Mouse (Mus musculus) 416B (cell line): ENCODE data around the gene Olfr522.

ENCODE experiments used
- DNase-seq: peaks from one replicate; pipeline ENCODE4 v3.0.0; 2011; ENCODE audit warnings: low read depth

Gene Olfr522

GRCm38 (mm10) chr7:140164664-140165063, at the start of gene Olfr522:
Olfr522 (minus strand) TSS chr7:140164764.
- DNase-seq = no peak

- no peak for DNase-seq
Measured at GRCm38 (mm10) chr7:140213841-140214240, 49.3 kb upstream of the Olfr522 start.

- peak; percentile 2 for DNase-seq
Measured at GRCm38 (mm10) chr7:140208677-140209076, 44.1 kb upstream of the Olfr522 start.

GRCm38 (mm10) chr7:140208153-140208552, 43.6 kb upstream of the Olfr522 start:
- peak; percentile 16 for DNase-seq

- DNase-seq = peak; percentile 20
Measured at GRCm38 (mm10) chr7:140206904-140207303, 42.3 kb upstream of the Olfr522 start.

GRCm38 (mm10) chr7:140205864-140206263, 41.3 kb upstream of the Olfr522 start, which contains the start of gene Olfr524:
Olfr524 (minus strand) TSS chr7:140205964.
- no peak for DNase-seq

- DNase-seq = no peak
Measured at GRCm38 (mm10) chr7:140201090-140201489, 36.5 kb upstream of the Olfr522 start.

GRCm38 (mm10) chr7:140196002-140196401, 31.4 kb upstream of the Olfr522 start:
- DNase-seq = no peak

GRCm38 (mm10) chr7:140194031-140194430, 29.5 kb upstream of the Olfr522 start:
- no peak for DNase-seq

- DNase-seq = no peak
Measured at GRCm38 (mm10) chr7:140192851-140193250, 28.3 kb upstream of the Olfr522 start.

- no peak for DNase-seq
Measured at GRCm38 (mm10) chr7:140192445-140192844, 27.9 kb upstream of the Olfr522 start.

- no peak for DNase-seq
Measured at GRCm38 (mm10) chr7:140190435-140190834, 25.9 kb upstream of the Olfr522 start.

- DNase-seq = peak; percentile 65
Measured at GRCm38 (mm10) chr7:140188391-140189328, 24.1 kb upstream of the Olfr522 start.

GRCm38 (mm10) chr7:140187721-140188390, 23.3 kb upstream of the Olfr522 start:
- no peak for DNase-seq

GRCm38 (mm10) chr7:140186646-140187620, 22.4 kb upstream of the Olfr522 start:
- peak; percentile 33 for DNase-seq

- DNase-seq = no peak
Measured at GRCm38 (mm10) chr7:140184206-140184605, 19.6 kb upstream of the Olfr522 start.

GRCm38 (mm10) chr7:140180692-140181091, 16.1 kb upstream of the Olfr522 start:
- no peak for DNase-seq

GRCm38 (mm10) chr7:140179176-140179575, 14.6 kb upstream of the Olfr522 start:
- DNase-seq = no peak

GRCm38 (mm10) chr7:140172936-140173335, 8.4 kb upstream of the Olfr522 start, which contains the start of gene Olfr523:
Olfr523 (plus strand) TSS chr7:140173217.
- no peak for DNase-seq

GRCm38 (mm10) chr7:140170863-140171262, 6.3 kb upstream of the Olfr522 start:
- DNase-seq = no peak

GRCm38 (mm10) chr7:140169386-140169785, 4.8 kb upstream of the Olfr522 start:
- no peak for DNase-seq

GRCm38 (mm10) chr7:140167950-140168349, 3.4 kb upstream of the Olfr522 start:
- DNase-seq = no peak
